Mouse (Mus musculus) thymus, adult 2 months (tissue): ENCODE measurements around the gene Adgrl3. TPM values are rescaled to one million over a fixed set of nuclear protein-coding genes. Genes with fewer than 3 reads are reported as not detected.

Source experiments
- DNase-seq: peaks from one replicate; pipeline ENCODE4 v3.0.0; 2021
- H3K27ac ChIP-seq: fragments of 200-500 bp; 2 replicates; pipeline ENCODE4 v1.5.1; 2012; ENCODE audit warnings: low read length, control low read depth; ENCODE audit not compliant: control insufficient read depth, insufficient read depth
- H3K27me3 ChIP-seq: fragments of 200-500 bp; 2 replicates; pipeline ENCODE4 v1.6.1; 2012; ENCODE audit warnings: mild to moderate bottlenecking, low read length, moderate library complexity, mixed read lengths; ENCODE audit not compliant: control insufficient read depth, insufficient read depth
- H3K36me3 ChIP-seq: fragments of 200-500 bp; 2 replicates; pipeline ENCODE4 v1.6.1; 2012; ENCODE audit warnings: mild to moderate bottlenecking, low read length, moderate library complexity; ENCODE audit not compliant: control insufficient read depth, insufficient read depth
- H3K4me1 ChIP-seq: fragments of 200-500 bp; replicated peaks from 2 replicates; pipeline ENCODE4 v1.6.1; 2012; ENCODE audit warnings: low read length; ENCODE audit not compliant: control insufficient read depth, insufficient read depth
- H3K4me3 ChIP-seq: fragments of 200-500 bp; 2 replicates; pipeline ENCODE4 v1.5.1; 2012; ENCODE audit warnings: mild to moderate bottlenecking, low read length, control low read depth, moderate library complexity; ENCODE audit not compliant: control insufficient read depth, insufficient read depth
- CTCF ChIP-seq: fragments of 200-500 bp; IDR thresholded peaks from 2 replicates; pipeline ENCODE4 v1.5.1; 2012; ENCODE audit warnings: mild to moderate bottlenecking, control low read depth, low read length, moderate library complexity, borderline replicate concordance; ENCODE audit not compliant: control insufficient read depth, poor library complexity, insufficient read depth; ENCODE audit errors: extremely low read depth
- POLR2A ChIP-seq: fragments of 200-500 bp; IDR thresholded peaks from 2 replicates; pipeline ENCODE4 v1.6.1; 2012; ENCODE audit warnings: mild to moderate bottlenecking, low read length, control low read depth, moderate library complexity; ENCODE audit not compliant: control insufficient read depth, poor library complexity, insufficient read depth; ENCODE audit errors: extremely low read depth
- WGBS: fragments of 180-500 bp; shearing (Covaris S2); methylation state at CpG from one replicate; pipeline ENCODE4 v1.1.7; 2018; 5-methylcytosine and 5-hydroxymethylcytosine counted together
- polyA plus RNA-seq: library from polyadenylated mRNA; depleted of rRNA; stranded (reverse); fragments of >200 nt; gene quantifications from 2 replicates; pipeline ENCODE4 v1.2.3, GENCODE M21; 2012

The Adgrl3 gene
- polyA plus RNA-seq, 1 experiment: 0.62 TPM

GRCm38 (mm10) chr5:81621106-81621505, 601.2 kb downstream of the Adgrl3 start:
- TF ChIP-seq CTCF: no peak
- no peak for TF ChIP-seq POLR2A
- no peaks in the 10 kb centered on the region for H3K4me1 ChIP-seq
- H3K4me3 ChIP-seq: no peak overlapping the region
- H3K27me3 ChIP-seq: no peaks in the 10 kb centered on the region
- no peak overlapping the region for H3K27ac ChIP-seq
- H3K36me3 ChIP-seq: no peaks in the 10 kb centered on the region
- DNase-seq: no peak
- 44% methylated on average over 5 of the region's 5 CpGs for WGBS

GRCm38 (mm10) chr5:81621715-81622114, 601.8 kb downstream of the Adgrl3 start:
- H3K36me3 ChIP-seq: no peaks in the 10 kb centered on the region
- H3K4me3 ChIP-seq: no peak overlapping the region
- no peaks in the 10 kb centered on the region for H3K27me3 ChIP-seq
- H3K4me1 ChIP-seq: no peaks in the 10 kb centered on the region
- no peak for DNase-seq
- WGBS: 79% methylated on average over 3 of the region's 3 CpGs
- TF ChIP-seq POLR2A: no peak
- TF ChIP-seq CTCF: no peak
- H3K27ac ChIP-seq: no peak overlapping the region

GRCm38 (mm10) chr5:81623846-81624245, 603.9 kb downstream of the Adgrl3 start:
- TF ChIP-seq CTCF (no peak), POLR2A (no peak)
- Histone ChIP-seq H3K4me3 (no peak overlapping the region), H3K4me1 (no peaks in the 10 kb centered on the region), H3K27ac (no peak overlapping the region), H3K27me3 (no peaks in the 10 kb centered on the region), H3K36me3 (no peaks in the 10 kb centered on the region)
- 87% methylated on average over 1 of the region's 1 CpGs for WGBS
- DNase-seq: no peak

- no peak overlapping the region for H3K4me3 ChIP-seq
- 61% methylated on average over 2 of the region's 2 CpGs for WGBS
- TF ChIP-seq CTCF (no peak), POLR2A (no peak)
- H3K27me3 ChIP-seq: no peaks in the 10 kb centered on the region
- no peaks in the 10 kb centered on the region for H3K4me1 ChIP-seq
- no peaks in the 10 kb centered on the region for H3K36me3 ChIP-seq
- no peak overlapping the region for H3K27ac ChIP-seq
- DNase-seq: no peak
Measured at GRCm38 (mm10) chr5:81636169-81636568, 616.2 kb downstream of the Adgrl3 start.

DNA sequence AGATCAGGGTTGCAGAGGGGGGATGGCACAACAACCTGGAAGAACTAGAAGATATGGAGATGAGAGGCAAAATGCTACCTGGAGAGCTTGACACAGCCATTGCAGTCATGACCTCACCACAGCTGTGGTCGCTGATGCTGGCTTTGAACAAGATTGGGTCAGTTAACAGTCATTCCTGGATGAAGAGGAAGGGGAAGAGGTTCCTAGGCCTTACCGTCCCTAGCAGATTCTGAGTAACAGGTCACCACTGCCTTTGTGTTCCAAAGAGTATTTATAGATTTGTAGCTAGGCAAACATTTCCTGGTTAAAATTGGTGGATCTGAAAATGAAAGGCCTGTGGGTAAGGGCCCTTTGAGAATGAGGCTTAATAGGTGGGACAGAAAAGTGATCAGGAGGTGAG, 618.5 kb downstream of the Adgrl3 start:
- WGBS: 81% methylated on average over 2 of the region's 2 CpGs
- no peak for DNase-seq
- no peaks in the 10 kb centered on the region for H3K36me3 ChIP-seq
- H3K4me3 ChIP-seq: no peak overlapping the region
- no peaks in the 10 kb centered on the region for H3K27me3 ChIP-seq
- TF ChIP-seq POLR2A (no peak), CTCF (no peak)
- H3K4me1 ChIP-seq: no peaks in the 10 kb centered on the region
- no peak overlapping the region for H3K27ac ChIP-seq

DNA sequence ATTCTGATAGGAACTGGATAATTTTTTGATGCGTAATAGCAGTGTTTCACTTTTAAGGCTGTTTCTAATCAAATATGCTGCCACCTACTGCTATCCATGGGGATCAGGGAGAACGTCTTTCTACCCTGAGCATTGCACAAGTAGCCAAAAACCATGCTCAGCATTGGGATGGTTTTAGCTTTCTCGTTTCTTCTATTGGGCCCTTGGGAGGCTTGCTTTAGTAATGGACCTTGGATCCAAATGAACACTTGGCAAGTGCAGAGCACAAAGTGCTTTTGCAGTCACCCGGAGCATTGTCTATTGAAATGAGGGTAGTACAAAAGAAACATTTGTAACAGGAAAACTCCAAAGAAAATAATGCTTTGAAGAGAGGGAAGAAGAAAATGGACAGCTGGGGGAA, 620.2 kb downstream of the Adgrl3 start:
- no peak for TF ChIP-seq POLR2A
- no peak for TF ChIP-seq CTCF
- DNase-seq: no peak

DNA sequence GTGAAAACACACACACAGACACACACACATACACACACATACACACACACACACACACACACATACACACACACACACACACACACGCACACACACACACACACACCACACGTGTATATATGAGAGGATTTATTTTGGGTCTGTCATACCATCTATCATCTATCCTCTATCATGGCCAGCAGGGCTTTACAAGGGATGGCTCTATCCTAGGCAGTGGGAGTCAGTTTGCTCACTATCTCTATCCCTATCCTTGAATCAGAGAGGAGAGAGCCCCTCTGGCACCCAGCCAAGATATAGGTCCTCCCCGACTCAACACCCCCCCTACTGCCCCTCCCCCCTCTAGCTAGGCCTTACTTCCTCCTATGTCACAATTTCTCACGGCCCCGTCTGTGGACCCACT, 625.6 kb downstream of the Adgrl3 start:
- Histone ChIP-seq H3K4me1 (no peaks in the 10 kb centered on the region), H3K36me3 (no peaks in the 10 kb centered on the region), H3K27me3 (no peaks in the 10 kb centered on the region), H3K27ac (no peak overlapping the region), H3K4me3 (no peak overlapping the region)
- no peak for TF ChIP-seq POLR2A
- no peak for TF ChIP-seq CTCF
- DNase-seq: no peak
- WGBS: 59% methylated on average over 5 of the region's 5 CpGs

More for the DNA sequence above, 620.2 kb downstream of the Adgrl3 start:
- 83% methylated on average over 4 of the region's 4 CpGs for WGBS
- no peak overlapping the region for H3K4me3 ChIP-seq
- no peak overlapping the region for H3K27ac ChIP-seq
- H3K27me3 ChIP-seq: no peaks in the 10 kb centered on the region
- no peaks in the 10 kb centered on the region for H3K4me1 ChIP-seq
- H3K36me3 ChIP-seq: no peaks in the 10 kb centered on the region
